Mouse (Mus musculus) forebrain, embryonic 16.5 days (tissue): ENCODE results near the gene Aup1. TPM values are rescaled to one million over a fixed set of nuclear protein-coding genes. Genes with fewer than 3 reads are reported as not detected.

Experiments used
- ATAC-seq: fragments of 200-750 bp; cut with Nextera tagmentation; 2 replicates; pipeline ENCODE4 v1.8.0; 2017; ENCODE audit warnings: mild to moderate bottlenecking, moderate library complexity
- H3K27ac ChIP-seq: fragments of 300-500 bp; sonication (generic); 2 replicates; pipeline ENCODE4 v1.5.1; 2014; ENCODE audit warnings: low read length, control low read depth
- H3K27me3 ChIP-seq: fragments of 300-500 bp; sonication (generic); replicated peaks from 2 replicates; pipeline ENCODE4 v1.6.1; 2014; ENCODE audit warnings: low read length; ENCODE audit not compliant: control insufficient read depth, insufficient read depth
- H3K36me3 ChIP-seq: fragments of 300-500 bp; sonication (generic); 2 replicates; pipeline ENCODE4 v1.6.1; 2014; ENCODE audit not compliant: control insufficient read depth, insufficient read depth
- H3K4me1 ChIP-seq: fragments of 300-500 bp; sonication (generic); replicated peaks from 2 replicates; pipeline ENCODE4 v1.6.1; 2014; ENCODE audit warnings: low read length; ENCODE audit not compliant: control insufficient read depth, insufficient read depth
- H3K4me2 ChIP-seq: fragments of 300-500 bp; sonication (generic); 2 replicates; pipeline ENCODE4 v1.6.1; 2014; ENCODE audit warnings: mild to moderate bottlenecking, low read length, control low read depth
- H3K4me3 ChIP-seq: fragments of 300-500 bp; sonication (generic); replicated peaks from 2 replicates; pipeline ENCODE4 v1.5.1; 2014; ENCODE audit warnings: mild to moderate bottlenecking, low read length, control low read depth
- H3K9ac ChIP-seq: fragments of 300-500 bp; sonication (generic); replicated peaks from 2 replicates; pipeline ENCODE4 v1.6.1; 2014; ENCODE audit warnings: low read depth, low read length, control low read depth
- H3K9me3 ChIP-seq: fragments of 300-500 bp; sonication (generic); 2 replicates; pipeline ENCODE4 v1.6.1; 2016; ENCODE audit warnings: low read length; ENCODE audit not compliant: control insufficient read depth
- WGBS: fragments of 180-500 bp; shearing (Covaris S2); extraction: QIAGEN DNeasy Blood & Tissue Kit; methylation state at CpG from one replicate; pipeline ENCODE4 v1.1.7; 2014; 5-methylcytosine and 5-hydroxymethylcytosine counted together
- microRNA counts: library from miRNA; unstranded; fragments of <30 nt; microRNA quantifications from one replicate; lab custom pipeline; 2016
- microRNA-seq: library from miRNA; unstranded; fragments of <30 nt; microRNA quantifications from one replicate; pipeline ENCODE4, GENCODE M21; 2017
- polyA plus RNA-seq: library from polyadenylated mRNA; unstranded; fragments of >200 nt; fragmentation: Nextera tagmentation; extraction: Ambion mirVana; gene quantifications from 2 replicates; pipeline ENCODE4 v1.2.1, GENCODE M21; 2015

Aup1 gene
- polyA plus RNA-seq, 1 experiment from 2014 or later = 186 TPM

DNA sequence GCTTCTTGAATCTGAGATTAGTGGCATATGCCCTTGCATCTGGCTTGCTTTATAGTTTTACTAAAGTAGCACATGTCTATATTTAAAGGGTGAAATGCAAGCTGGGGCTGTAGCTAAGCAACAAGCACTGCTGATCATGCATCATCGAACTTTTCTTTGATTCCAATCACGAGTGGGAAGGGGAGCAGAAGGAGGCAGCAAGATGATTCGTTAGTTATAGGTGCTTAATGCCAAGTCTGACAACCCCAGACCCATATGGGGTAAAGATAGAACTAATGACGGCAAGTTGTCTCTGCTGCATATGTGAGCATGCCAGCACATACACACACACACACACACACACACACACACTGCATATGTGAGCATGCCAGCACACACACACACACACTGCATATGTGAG lies 49.8 kb downstream of the Aup1 start:
- Histone ChIP-seq H3K36me3 (no peaks in the 10 kb centered on the region), H3K4me2 (no peak overlapping the region), H3K27me3 (peaks cover 4% of the 10 kb centered on the region; the same call in 1 of the 2 replicates), H3K9ac (no peak overlapping the region), H3K4me1 (peaks cover 28% of the 10 kb centered on the region), H3K4me3 (no peak overlapping the region), H3K27ac (no peak overlapping the region), H3K9me3 (no peaks in the 10 kb centered on the region)
- peak; percentile 51 for ATAC-seq
- WGBS = 50% methylated on average over 4 of the region's 4 CpGs

MicroRNAs encoded within 50 kb of the gene (microRNA counts, 519-probe panel; counts per million panel counts)
- microRNA mmu-miR-3470a+mmu-miR-3470b (lab: Ali Mortazavi, UCI) = 1,958 counts per million, percentile 27 among the panel's probes with 10 or more counts

Small RNAs within 50 kb of the gene (microRNA-seq; reads per million reads assigned to microRNA genes)
- gene Mir3470a (not detected), gene Mir7040 (not detected)

Other genes starting within 250 kb of the Aup1 start
- gene Sema4f, start 114.8 kb upstream of the Aup1 start, polyA plus RNA-seq = 16.3 and 18.7 TPM in 2 replicates
- gene M1ap, start 107.6 kb upstream of the Aup1 start, polyA plus RNA-seq = not detected in 2 replicates
- 2.0 and 2.1 TPM in 2 replicates for gene Dok1, start 21.1 kb upstream of the Aup1 start, polyA plus RNA-seq
- 5.3 and 6.0 TPM in 2 replicates for gene Loxl3, start 20.3 kb upstream of the Aup1 start, polyA plus RNA-seq
- 70.7 and 77.8 TPM in 2 replicates for gene Htra2, start 752 bp downstream of the Aup1 start, polyA plus RNA-seq
- 0.30 and 0.31 TPM in 2 replicates for gene Dqx1, start 3.3 kb downstream of the Aup1 start, polyA plus RNA-seq
- not detected in 2 replicates for gene Tlx2, start 15.8 kb downstream of the Aup1 start, polyA plus RNA-seq
- gene Pcgf1, start 23.3 kb downstream of the Aup1 start, polyA plus RNA-seq = 45.5 and 46.5 TPM in 2 replicates
- gene Lbx2, start 31.8 kb downstream of the Aup1 start, polyA plus RNA-seq = not detected in 2 replicates
- gene Ccdc142, start 47.1 kb downstream of the Aup1 start, polyA plus RNA-seq = 3.2 and 4.3 TPM in 2 replicates
- 4.1 and 4.9 TPM in 2 replicates for gene Gm42688, start 47.1 kb downstream of the Aup1 start, polyA plus RNA-seq
- gene Mrpl53, start 54.5 kb downstream of the Aup1 start, polyA plus RNA-seq = 109 and 122 TPM in 2 replicates
- gene Mogs, start 61.0 kb downstream of the Aup1 start, polyA plus RNA-seq = 21.8 and 22.6 TPM in 2 replicates
- gene Wbp1, start 67.0 kb downstream of the Aup1 start, polyA plus RNA-seq = 209 and 228 TPM in 2 replicates
- 11.4 and 14.4 TPM in 2 replicates for gene Ino80b, start 70.9 kb downstream of the Aup1 start, polyA plus RNA-seq
- gene Rtkn, start 80.9 kb downstream of the Aup1 start, polyA plus RNA-seq = 6.9 and 7.4 TPM in 2 replicates
- 18.2 and 21.7 TPM in 2 replicates for gene Wdr54, start 101.9 kb downstream of the Aup1 start, polyA plus RNA-seq
- gene 1700003E16Rik, start 101.9 kb downstream of the Aup1 start, polyA plus RNA-seq = 7.8 and 9.4 TPM in 2 replicates
- gene Dctn1, start 111.4 kb downstream of the Aup1 start, polyA plus RNA-seq = 150 and 158 TPM in 2 replicates
- 0.52 and 0.76 TPM in 2 replicates for gene Slc4a5, start 165.3 kb downstream of the Aup1 start, polyA plus RNA-seq